Mouse (Mus musculus) lung, adult 2 months (tissue): ENCODE results near the gene Syt13. TPM values are rescaled to one million over a fixed set of nuclear protein-coding genes. Genes with fewer than 3 reads are reported as not detected.

Experiments
- DNase-seq: peaks from one replicate; pipeline ENCODE4 v3.0.0; 2022
- H3K4me1 ChIP-seq: fragments of 200-500 bp; 2 replicates; pipeline ENCODE4 v1.6.1; 2011; ENCODE audit warnings: low read length; ENCODE audit not compliant: control insufficient read depth, insufficient read depth
- H3K4me3 ChIP-seq: fragments of 200-500 bp; replicated peaks from 2 replicates; pipeline ENCODE3; 2011; ENCODE audit warnings: low read depth, mild to moderate bottlenecking, control low read depth, low read length; ENCODE audit errors: extremely low read depth
- CTCF ChIP-seq: fragments of 200-500 bp; IDR thresholded peaks from 2 replicates; pipeline ENCODE4 v1.5.1; 2011; ENCODE audit warnings: mild to moderate bottlenecking, low read length, control low read depth; ENCODE audit not compliant: insufficient read depth
- POLR2A ChIP-seq: fragments of 200-500 bp; IDR thresholded peaks from 2 replicates; pipeline ENCODE4 v1.6.1; 2011; ENCODE audit warnings: low read depth, mild to moderate bottlenecking, control low read depth, low read length, borderline replicate concordance; ENCODE audit errors: extremely low read depth
- WGBS: fragments of 180-500 bp; shearing (Covaris S2); methylation state at CpG from one replicate; pipeline ENCODE4 v1.1.7; 2018; 5-methylcytosine and 5-hydroxymethylcytosine counted together
- polyA plus RNA-seq: library from polyadenylated mRNA; depleted of rRNA; stranded (reverse); fragments of >200 nt; gene quantifications from 2 replicates; pipeline ENCODE4 v1.2.3, GENCODE M21; 2012

Gene Syt13
- polyA plus RNA-seq, 1 experiment = 0.08 TPM

DNA sequence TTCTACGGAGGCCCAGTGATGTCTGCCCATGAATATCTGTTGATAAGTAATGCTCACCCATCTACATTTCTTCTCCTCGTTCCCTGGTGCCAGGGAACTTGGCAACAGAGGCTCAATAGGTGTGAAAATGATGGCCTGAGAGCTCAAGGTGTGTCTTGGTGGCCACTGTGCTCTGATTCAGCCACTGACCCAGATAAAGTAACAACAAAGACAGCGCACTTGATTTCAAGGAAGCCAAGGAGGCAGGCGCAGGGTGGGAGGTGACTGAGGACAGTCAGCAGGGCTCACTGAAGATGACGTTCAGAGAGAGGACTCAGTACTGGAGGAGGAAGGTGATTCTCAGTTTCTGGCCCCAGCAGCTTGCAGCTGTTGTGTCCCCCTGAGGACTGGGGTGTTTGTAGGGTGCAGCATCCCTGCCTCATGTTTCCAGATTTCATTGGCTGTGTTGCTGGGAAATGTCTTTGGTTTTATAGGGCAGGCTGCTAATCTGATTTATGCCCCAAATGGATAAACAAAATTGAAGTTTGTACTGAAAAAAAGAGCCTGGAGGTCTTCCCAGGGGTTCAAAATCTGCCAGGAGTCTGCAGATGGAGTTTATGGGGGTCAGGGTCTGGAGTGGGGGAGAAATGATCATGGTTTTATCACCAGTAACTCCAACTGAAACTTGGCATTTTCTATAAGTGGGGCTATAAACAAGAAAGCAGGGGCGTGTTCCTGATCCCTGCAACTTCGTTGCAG is 2.7 kb downstream of the Syt13 start:
- TF ChIP-seq POLR2A (no peak), CTCF (no peak)
- DNase-seq = no peak
- Histone ChIP-seq H3K4me3 (no peak overlapping the region), H3K4me1 (no peaks in the 10 kb centered on the region)
- whole genome bisulfite sequencing = 43% methylated on average over 7 of the region's 7 CpGs

DNA sequence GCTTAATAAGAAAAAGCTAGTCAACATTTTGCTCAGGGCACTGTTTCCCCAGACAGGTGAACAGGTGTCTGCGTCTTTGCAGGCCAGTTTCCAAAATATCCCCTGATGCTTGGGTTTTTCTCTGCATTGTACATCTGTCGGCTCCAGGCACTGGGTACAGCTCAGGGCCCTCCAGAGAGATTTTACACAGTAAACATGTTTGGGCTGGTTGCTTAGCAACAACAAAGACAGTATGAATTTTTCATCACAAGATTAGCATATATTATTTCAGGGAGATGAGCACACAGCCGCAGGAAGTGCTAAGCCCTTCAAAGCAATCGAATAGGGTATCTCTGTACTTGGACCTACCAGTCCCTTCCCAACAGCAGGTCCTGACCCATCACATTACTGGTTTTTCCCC is 5.8 kb downstream of the Syt13 start:
- DNase-seq = no peak
- 81% methylated on average over 4 of the region's 4 CpGs for WGBS
- H3K4me3 ChIP-seq = no peak overlapping the region
- H3K4me1 ChIP-seq = no peaks in the 10 kb centered on the region
- TF ChIP-seq POLR2A = no peak
- no peak for TF ChIP-seq CTCF

DNA sequence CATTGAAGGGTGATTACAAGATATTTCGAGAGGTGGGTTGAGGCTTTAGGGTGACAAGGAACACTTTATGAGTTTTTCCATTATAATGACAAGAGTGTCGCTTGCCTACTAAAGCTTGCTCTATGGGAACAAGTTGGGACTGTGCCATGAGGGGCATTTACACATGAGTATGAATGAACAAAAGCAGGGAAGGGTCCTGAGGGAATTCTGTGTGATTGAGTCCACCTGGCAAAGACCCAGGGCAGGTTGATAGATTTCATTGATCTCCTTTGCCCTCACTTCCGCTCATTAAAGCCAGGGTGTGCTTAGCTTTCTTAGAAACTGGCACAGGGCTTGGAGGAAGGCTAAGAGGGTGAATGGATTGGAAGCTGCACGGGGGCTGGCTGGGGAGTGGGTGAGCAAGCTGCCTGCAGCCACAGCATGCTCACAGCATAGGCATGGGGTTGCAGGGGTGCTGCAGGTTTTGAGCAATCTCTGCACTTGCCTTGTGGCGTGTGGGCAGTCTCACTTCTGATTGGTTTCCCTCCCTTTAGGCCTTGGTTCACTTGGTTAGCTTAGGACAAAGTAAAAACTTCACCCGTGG is 9.9 kb downstream of the Syt13 start:
- TF ChIP-seq POLR2A (no peak), CTCF (no peak)
- WGBS = 75% methylated on average over 6 of the region's 6 CpGs
- Histone ChIP-seq H3K4me3 (no peak overlapping the region), H3K4me1 (no peaks in the 10 kb centered on the region)
- DNase-seq = no peak

GRCm38 (mm10) chr2:92929696-92930095 is 14.8 kb downstream of the Syt13 start:
- H3K4me1 ChIP-seq = no peaks in the 10 kb centered on the region
- DNase-seq = no peak
- no peak overlapping the region for H3K4me3 ChIP-seq
- TF ChIP-seq CTCF = no peak
- no peak for TF ChIP-seq POLR2A
- WGBS = 64% methylated on average over 5 of the region's 5 CpGs

DNA sequence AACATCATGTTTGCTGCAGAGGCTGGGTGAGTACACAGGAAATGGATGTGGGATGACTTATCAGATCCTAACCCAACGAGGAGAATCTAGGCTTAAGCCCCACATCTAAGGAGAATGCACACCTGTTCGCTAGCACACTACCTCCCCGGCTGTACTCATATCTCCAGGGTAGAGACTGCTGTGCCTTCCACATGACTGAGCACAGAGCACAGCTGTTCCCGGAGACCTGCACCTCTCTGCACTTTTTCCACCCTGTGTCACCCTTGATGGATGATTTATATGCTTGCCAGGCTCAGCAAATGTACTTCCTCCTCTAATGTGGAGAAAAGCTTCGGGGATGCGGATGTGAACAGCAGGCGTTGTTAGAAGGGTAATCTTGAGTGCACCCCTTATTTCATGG is 16.2 kb downstream of the Syt13 start:
- 46% methylated on average over 7 of the region's 7 CpGs for WGBS
- no peak for DNase-seq
- Histone ChIP-seq H3K4me3 (no peak overlapping the region), H3K4me1 (no peaks in the 10 kb centered on the region)
- TF ChIP-seq CTCF (no peak), POLR2A (no peak)

- TF ChIP-seq POLR2A (no peak), CTCF (no peak)
- H3K4me1 ChIP-seq = no peaks in the 10 kb centered on the region
- no peak overlapping the region for H3K4me3 ChIP-seq
- no peak for DNase-seq
- 80% methylated on average over 6 of the region's 6 CpGs for WGBS
These were observed 18.5 kb downstream of the Syt13 start for GRCm38 (mm10) chr2:92933379-92933778.

DNA sequence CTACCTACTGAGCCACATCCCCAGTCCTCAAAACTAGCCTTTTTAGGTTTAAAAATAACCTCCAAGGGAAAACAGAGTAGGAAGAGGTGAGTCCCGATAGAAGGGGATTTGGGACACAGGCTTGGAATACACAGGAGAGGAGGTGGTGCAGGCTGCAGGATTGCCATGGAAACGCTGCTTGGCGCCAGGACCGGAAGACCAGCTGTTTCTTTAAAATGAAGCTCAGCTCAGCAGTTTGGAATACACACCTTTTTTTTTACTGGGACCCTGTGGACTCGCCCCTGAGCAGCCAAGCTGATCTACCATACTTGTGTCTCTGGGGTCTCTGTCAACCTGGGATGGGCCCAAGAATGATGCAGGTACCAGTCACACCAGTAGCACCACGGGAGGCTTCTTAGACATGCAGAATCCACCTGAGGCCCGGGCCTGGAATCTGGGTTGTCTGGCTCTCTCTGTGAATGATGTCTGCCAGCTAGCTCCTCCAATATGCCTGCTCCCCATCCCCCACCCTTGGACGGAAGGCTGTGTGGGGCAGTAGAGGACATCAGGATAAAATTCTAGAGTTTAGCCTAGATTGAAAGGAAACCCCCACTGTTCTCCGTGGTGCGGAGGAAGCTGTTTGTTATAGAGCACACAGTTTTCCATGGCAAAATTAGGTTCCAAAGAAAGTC is 19.5 kb downstream of the Syt13 start:
- no peak overlapping the region for H3K4me3 ChIP-seq
- DNase-seq = no peak
- 30% methylated on average over 10 of the region's 10 CpGs for WGBS
- H3K4me1 ChIP-seq = no peaks in the 10 kb centered on the region
- TF ChIP-seq CTCF = no peak
- no peak for TF ChIP-seq POLR2A

- WGBS = 64% methylated on average over 3 of the region's 3 CpGs
These were observed 20.6 kb downstream of the Syt13 start for GRCm38 (mm10) chr2:92935483-92935882.

GRCm38 (mm10) chr2:92938063-92938462 is 23.2 kb downstream of the Syt13 start:
- no peak overlapping the region for H3K4me3 ChIP-seq
- TF ChIP-seq CTCF (no peak), POLR2A (no peak)
- DNase-seq = no peak
- 81% methylated on average over 5 of the region's 5 CpGs for WGBS
- H3K4me1 ChIP-seq = no peaks in the 10 kb centered on the region

More at GRCm38 (mm10) chr2:92935483-92935882, 20.6 kb downstream of the Syt13 start:
- no peak for DNase-seq
- Histone ChIP-seq H3K4me1 (no peaks in the 10 kb centered on the region), H3K4me3 (no peak overlapping the region)
- no peak for TF ChIP-seq POLR2A
- no peak for TF ChIP-seq CTCF
